Mouse (Mus musculus) liver, embryonic 15.5 days (tissue): ENCODE measurements around the gene Armh1. TPM values are rescaled to one million over a fixed set of nuclear protein-coding genes. Genes with fewer than 3 reads are reported as not detected.

Experiments
- ATAC-seq: fragments of 200-750 bp; cut with Nextera tagmentation; 2 replicates; pipeline ENCODE4 v1.8.0; 2017; ENCODE audit warnings: moderate number of reproducible peaks, mild to moderate bottlenecking, moderate library complexity; ENCODE audit not compliant: insufficient read depth
- H3K27ac ChIP-seq: fragments of 300-500 bp; sonication (generic); replicated peaks from 2 replicates; pipeline ENCODE4 v1.5.1; 2015; ENCODE audit warnings: mild to moderate bottlenecking, inconsistent platforms
- H3K27me3 ChIP-seq: fragments of 300-500 bp; sonication (generic); 2 replicates; pipeline ENCODE4 v1.6.1; 2015; ENCODE audit warnings: mild to moderate bottlenecking, inconsistent platforms
- H3K36me3 ChIP-seq: fragments of 300-500 bp; sonication (generic); replicated peaks from 2 replicates; pipeline ENCODE4 v1.6.1; 2015; ENCODE audit warnings: moderate library complexity, mild to moderate bottlenecking, inconsistent platforms
- H3K4me1 ChIP-seq: fragments of 300-500 bp; sonication (generic); replicated peaks from 2 replicates; pipeline ENCODE4 v1.6.1; 2015; ENCODE audit warnings: inconsistent platforms
- H3K4me2 ChIP-seq: fragments of 300-500 bp; sonication (generic); 2 replicates; pipeline ENCODE4 v1.6.1; 2015; ENCODE audit warnings: moderate library complexity, mild to moderate bottlenecking, inconsistent platforms
- H3K4me3 ChIP-seq: fragments of 300-500 bp; sonication (generic); replicated peaks from 2 replicates; pipeline ENCODE4 v1.5.1; 2015; ENCODE audit warnings: mild to moderate bottlenecking, inconsistent platforms
- H3K9ac ChIP-seq: fragments of 300-500 bp; sonication (generic); 2 replicates; pipeline ENCODE4 v1.6.1; 2015; ENCODE audit warnings: moderate library complexity, mild to moderate bottlenecking, inconsistent platforms
- H3K9me3 ChIP-seq: fragments of 300-500 bp; sonication (generic); replicated peaks from 2 replicates; pipeline ENCODE4 v1.6.1; 2016; ENCODE audit warnings: inconsistent platforms
- WGBS: fragments of 180-500 bp; shearing (Covaris S2); methylation state at CpG from one replicate; pipeline ENCODE4 v1.1.7; 2015; ENCODE audit warnings: mixed read lengths; ENCODE audit not compliant: insufficient replicate concordance; 5-methylcytosine and 5-hydroxymethylcytosine counted together
- polyA plus RNA-seq: library from polyadenylated mRNA; unstranded; fragments of >200 nt; fragmentation: Nextera tagmentation; extraction: Ambion mirVana; gene quantifications from 2 replicates; pipeline ENCODE4 v1.2.1, GENCODE M21; 2015

The Armh1 gene
- 0.12 TPM in 1 of 2 replicates, not detected in the other for polyA plus RNA-seq

DNA sequence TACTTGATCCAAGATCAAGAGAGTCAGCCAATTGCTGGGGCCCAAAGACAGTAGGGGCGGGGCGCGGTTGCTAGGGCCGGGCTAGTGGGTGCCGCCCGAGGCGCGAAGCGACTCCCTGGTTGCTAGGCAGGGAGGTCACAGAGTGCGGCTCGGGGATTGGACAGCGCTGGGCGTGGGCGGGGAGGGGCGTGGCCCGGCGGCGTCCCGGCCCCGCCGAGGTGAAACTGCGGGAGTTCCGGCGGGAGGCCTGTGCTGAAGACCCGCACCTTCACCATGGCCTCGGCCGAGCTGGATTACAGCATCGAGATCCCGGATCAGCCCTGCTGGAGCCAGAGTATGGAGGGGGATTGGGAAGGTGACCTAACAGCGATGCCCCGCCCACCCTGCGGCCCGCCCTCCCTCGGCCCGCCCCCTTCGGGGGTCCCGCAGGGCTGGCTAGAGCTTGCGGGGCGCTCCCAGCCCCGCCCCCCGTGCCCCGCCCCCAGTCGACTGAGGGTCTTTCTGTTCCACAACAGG lies at the start of gene Armh1, which contains the start of gene Tmem53:
Gene Armh1, minus strand, starts transcription at position 325 of the 516 bp plus-strand sequence.
Gene Tmem53, plus strand, starts transcription at position 151 of the 516 bp plus-strand sequence.
- Histone ChIP-seq H3K9me3 (no peaks in the 10 kb centered on the region), H3K27ac (peak within 1 kb of the TSS; percentile 76), H3K27me3 (peaks cover 10% of the 10 kb centered on the region; the same call in 1 of the 2 replicates), H3K9ac (peak within 1 kb of the TSS; percentile 66), H3K36me3 (no peaks in the 10 kb centered on the region), H3K4me2 (peak within 1 kb of the TSS; percentile 91), H3K4me1 (peaks cover 40% of the 10 kb centered on the region), H3K4me3 (peak within 1 kb of the TSS; percentile 74)
- 0% methylated on average over 43 of the region's 43 CpGs for WGBS
- ATAC-seq = peak; percentile 100

DNA sequence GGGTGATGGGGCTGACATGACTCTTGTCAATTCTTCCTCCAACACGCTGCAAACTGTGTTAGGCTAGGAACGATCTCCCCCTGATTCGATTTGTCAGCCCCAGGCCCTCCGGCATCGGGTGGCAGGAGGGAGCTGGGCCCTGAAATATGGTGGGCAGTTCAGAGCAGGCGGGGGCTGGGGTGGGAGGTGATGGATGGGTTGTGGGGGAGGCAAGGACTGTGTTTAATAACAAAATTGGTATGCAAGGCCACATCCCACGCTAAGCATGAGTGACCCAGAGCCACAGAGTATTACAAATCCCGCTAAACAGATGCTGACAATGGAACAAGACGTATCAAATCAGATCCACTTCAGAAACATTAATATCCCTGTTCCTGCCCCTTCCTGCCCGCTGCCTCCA lies 48.0 kb upstream of the Armh1 start:
- 74% methylated on average over 10 of the region's 10 CpGs for WGBS
- no peaks in the 10 kb centered on the region for H3K9me3 ChIP-seq
- peaks cover 11% of the 10 kb centered on the region for H3K4me1 ChIP-seq
- no peak overlapping the region for H3K27ac ChIP-seq
- no peak overlapping the region for H3K4me2 ChIP-seq
- no peak overlapping the region for H3K9ac ChIP-seq
- H3K27me3 ChIP-seq = peaks cover 71% of the 10 kb centered on the region
- ATAC-seq = no peak
- H3K36me3 ChIP-seq = no peaks in the 10 kb centered on the region
- no peak overlapping the region for H3K4me3 ChIP-seq

DNA sequence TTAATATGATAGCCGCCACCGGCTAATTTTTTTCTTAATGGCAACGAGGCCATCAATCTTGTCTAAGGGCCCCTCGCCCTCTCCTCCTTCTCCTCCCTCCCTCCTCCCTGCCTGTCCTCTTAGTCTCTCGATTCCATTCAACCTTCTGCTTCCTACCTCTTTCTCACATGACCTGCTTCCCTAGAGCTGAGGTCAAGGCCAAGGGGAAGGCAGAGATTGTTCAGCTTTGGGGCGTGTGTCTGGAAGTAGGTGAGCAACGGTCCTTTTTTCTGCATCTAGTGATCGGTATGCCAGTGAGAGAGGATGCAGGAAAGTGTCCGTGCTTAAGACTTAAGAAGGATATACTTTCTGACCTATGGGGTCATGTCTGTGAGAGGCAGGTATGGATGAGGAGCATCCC lies 45.9 kb upstream of the Armh1 start:
- H3K4me3 ChIP-seq = no peak overlapping the region
- no peak overlapping the region for H3K9ac ChIP-seq
- H3K4me2 ChIP-seq = no peak overlapping the region
- ATAC-seq = no peak
- no peak overlapping the region for H3K27ac ChIP-seq
- WGBS = 65% methylated on average over 9 of the region's 9 CpGs
- H3K9me3 ChIP-seq = no peaks in the 10 kb centered on the region
- H3K36me3 ChIP-seq = no peaks in the 10 kb centered on the region
- H3K4me1 ChIP-seq = no peaks in the 10 kb centered on the region
- peaks cover 50% of the 10 kb centered on the region for H3K27me3 ChIP-seq

DNA sequence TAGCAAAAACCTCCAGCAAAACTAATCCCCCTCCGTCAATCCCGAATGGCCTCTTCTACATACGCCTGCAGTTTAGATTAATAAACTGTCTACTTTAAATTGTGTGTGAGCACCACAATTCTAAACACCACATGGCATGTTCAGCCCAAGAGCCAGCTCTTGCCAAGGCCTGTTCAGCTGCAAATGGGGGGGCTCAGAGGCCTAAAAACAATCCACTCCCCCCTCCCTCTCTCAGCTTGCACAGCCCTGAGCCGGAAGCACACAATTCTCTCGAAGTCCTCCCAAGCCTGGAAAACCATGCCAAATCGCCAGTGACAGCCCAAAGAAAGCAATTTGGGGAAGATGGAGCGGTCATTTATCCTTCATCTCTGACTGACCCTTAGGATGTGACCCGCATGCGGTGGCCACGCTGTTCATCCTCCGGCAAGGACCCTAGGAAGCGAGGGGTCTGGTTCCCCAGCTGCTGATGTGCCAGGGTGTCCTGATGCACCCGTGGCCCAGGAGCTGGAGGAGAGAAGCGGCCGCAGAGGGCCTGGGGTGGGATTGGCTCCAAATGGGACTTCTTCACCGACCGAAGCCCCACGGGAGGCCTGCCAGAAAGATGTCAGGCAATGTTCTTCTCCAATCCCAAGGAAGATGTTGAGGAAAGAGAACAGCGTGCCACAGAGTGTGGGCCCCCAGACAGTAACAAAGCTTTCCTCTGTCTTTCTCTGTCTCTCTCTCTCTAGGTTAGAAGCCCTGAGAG lies 45.1 kb upstream of the Armh1 start:
- WGBS = 76% methylated on average over 19 of the region's 19 CpGs
- no peak overlapping the region for H3K9ac ChIP-seq
- H3K9me3 ChIP-seq = no peaks in the 10 kb centered on the region
- no peak overlapping the region for H3K4me2 ChIP-seq
- no peak overlapping the region for H3K4me3 ChIP-seq
- no peaks in the 10 kb centered on the region for H3K36me3 ChIP-seq
- peaks cover 42% of the 10 kb centered on the region for H3K27me3 ChIP-seq
- H3K4me1 ChIP-seq = no peaks in the 10 kb centered on the region
- no peak overlapping the region for H3K27ac ChIP-seq
- ATAC-seq = no peak

DNA sequence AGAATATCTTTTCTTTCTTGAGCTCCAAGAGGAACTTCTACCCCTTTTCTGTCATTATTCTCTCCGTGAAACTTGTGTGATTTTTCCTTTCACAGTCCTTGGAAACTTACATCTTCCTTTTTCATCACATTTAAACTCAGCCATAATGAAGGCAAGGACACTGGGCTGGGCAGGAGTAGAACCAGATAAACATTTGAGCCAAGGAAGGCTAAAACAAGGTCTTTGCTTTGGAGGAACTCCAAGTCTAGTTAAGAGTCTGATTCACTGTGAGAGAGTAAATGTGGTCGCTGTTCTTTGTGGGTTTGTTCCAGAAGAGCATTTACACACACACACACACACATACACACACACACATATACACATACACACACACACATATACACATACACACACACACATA lies 39.8 kb upstream of the Armh1 start:
- Histone ChIP-seq H3K4me1 (peaks cover 27% of the 10 kb centered on the region), H3K9ac (no peak overlapping the region), H3K4me2 (no peak overlapping the region), H3K9me3 (no peaks in the 10 kb centered on the region), H3K36me3 (peaks cover 14% of the 10 kb centered on the region), H3K27me3 (no peaks in the 10 kb centered on the region; the same call in 1 of the 2 replicates), H3K4me3 (no peak overlapping the region), H3K27ac (no peak overlapping the region)
- no peak for ATAC-seq
- 63% methylated on average over 2 of the region's 2 CpGs for WGBS

DNA sequence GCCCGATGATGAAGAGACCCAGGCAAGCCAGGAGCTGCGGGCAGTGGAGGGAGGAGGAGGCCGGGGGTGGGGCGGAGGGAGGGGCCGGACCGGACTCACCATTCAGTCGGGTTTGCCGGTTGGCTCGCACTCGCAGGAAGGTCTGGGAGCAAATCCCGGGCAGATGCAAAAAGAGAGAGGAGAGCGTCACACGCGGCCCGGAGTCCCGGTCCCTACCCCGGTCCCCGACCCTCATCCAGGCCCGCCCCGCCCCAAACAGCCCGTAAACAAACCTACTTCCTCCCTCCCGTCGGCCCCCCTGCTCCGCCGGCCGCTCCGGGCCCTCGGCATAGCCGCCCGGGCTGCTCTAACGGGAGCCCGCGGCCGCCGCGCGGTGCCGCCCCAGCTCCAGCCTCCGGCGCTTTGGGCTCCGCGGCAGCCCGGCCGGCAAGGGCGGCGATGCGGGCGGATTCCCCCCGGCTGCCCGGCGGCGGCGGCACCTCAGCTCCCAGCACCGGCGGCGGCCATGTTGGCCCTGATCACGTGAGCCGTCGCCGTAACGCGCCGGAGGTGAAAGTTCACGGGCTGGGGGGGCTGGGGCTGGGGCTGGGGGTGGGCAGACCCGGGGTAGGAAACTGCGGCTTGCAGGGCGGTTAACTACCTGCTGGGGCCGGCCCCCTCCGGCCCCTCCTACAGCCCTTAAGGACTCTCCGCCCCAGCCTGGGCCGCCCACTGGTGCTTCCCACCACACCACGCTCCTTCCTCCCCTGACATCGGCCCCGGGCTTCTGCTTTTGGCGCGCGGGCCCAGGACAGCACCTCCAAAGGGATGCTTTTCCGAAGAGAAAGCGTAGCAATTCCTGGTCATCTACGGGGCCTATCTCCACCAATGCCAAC lies 37.2 kb upstream of the Armh1 start:
- WGBS = 1% methylated on average over 79 of the region's 80 CpGs

DNA sequence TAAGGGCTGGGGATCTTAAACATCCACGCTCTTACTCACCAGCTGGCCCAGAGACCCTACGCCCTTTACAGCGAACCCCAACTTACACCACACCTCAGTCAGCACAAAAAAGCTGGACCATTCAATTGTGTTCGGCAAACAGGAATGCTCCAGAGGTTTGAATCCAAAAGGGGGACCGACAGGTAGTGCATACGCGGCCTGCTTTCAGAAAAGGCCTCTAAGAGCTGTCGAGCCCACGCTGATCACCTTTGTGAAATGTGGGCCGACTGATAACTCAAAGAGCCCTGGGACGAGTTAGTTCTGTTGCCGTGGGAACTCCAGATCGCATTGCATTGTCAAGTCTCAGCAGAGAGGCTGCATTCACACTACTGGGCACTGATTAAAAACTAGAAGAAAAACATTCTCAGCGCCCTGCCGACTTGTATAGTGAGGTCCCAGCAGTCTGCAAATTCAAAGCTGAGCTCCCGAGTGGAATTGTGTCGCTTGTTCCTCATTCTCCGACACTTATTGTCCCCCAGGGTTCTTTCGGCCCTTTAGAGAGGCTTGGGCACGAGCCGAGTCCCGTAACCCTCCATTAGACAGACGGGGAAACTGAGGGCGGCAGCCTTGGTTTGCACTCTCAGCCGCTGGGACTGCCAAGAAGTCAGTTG lies 36.5 kb upstream of the Armh1 start:
- H3K4me3 ChIP-seq = peak overlapping the region; percentile 83
- ATAC-seq = peak; percentile 32

More for the DNA sequence above, 37.2 kb upstream of the Armh1 start:
- Histone ChIP-seq H3K4me3 (peak overlapping the region; percentile 83), H3K27ac (peak overlapping the region; percentile 91), H3K9ac (peak overlapping the region; percentile 72), H3K4me2 (peak overlapping the region; percentile 93), H3K27me3 (no peaks in the 10 kb centered on the region), H3K36me3 (peaks cover 39% of the 10 kb centered on the region), H3K9me3 (no peaks in the 10 kb centered on the region), H3K4me1 (peaks cover 30% of the 10 kb centered on the region)
- ATAC-seq = peak; percentile 84

DNA sequence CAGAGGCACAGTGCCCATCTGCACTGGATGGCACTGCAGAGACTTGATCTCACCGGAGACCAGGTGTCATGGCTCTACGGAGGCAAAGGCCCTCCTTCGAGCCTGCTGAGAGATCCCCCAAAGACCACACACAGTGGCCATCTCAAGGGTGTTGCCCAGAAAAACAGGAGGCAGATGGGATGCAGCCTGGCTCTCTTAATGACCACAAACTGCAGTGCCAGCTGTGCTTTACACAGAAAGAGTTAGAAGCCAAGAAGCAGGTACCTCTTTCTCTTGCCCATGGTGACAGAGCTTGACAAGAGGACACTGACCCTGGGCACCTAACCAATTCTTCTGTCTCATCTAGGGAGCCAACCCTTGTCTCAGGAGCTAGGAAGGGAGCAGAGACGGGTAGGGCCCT lies 32.4 kb upstream of the Armh1 start:
- Histone ChIP-seq H3K27ac (no peak overlapping the region), H3K9me3 (no peaks in the 10 kb centered on the region), H3K4me2 (no peak overlapping the region), H3K4me1 (peaks cover 29% of the 10 kb centered on the region), H3K36me3 (peaks cover 80% of the 10 kb centered on the region), H3K27me3 (no peaks in the 10 kb centered on the region), H3K9ac (no peak overlapping the region), H3K4me3 (no peak overlapping the region)
- no peak for ATAC-seq
- 72% methylated on average over 4 of the region's 4 CpGs for WGBS

More for the DNA sequence above, 36.5 kb upstream of the Armh1 start:
- H3K4me2 ChIP-seq = peak overlapping the region; percentile 93
- peak overlapping the region; percentile 72 for H3K9ac ChIP-seq
- peak overlapping the region; percentile 91 for H3K27ac ChIP-seq
- no peaks in the 10 kb centered on the region for H3K9me3 ChIP-seq
- peaks cover 34% of the 10 kb centered on the region for H3K4me1 ChIP-seq
- peaks cover 46% of the 10 kb centered on the region for H3K36me3 ChIP-seq
- H3K27me3 ChIP-seq = no peaks in the 10 kb centered on the region
- 18% methylated on average over 25 of the region's 25 CpGs for WGBS

DNA sequence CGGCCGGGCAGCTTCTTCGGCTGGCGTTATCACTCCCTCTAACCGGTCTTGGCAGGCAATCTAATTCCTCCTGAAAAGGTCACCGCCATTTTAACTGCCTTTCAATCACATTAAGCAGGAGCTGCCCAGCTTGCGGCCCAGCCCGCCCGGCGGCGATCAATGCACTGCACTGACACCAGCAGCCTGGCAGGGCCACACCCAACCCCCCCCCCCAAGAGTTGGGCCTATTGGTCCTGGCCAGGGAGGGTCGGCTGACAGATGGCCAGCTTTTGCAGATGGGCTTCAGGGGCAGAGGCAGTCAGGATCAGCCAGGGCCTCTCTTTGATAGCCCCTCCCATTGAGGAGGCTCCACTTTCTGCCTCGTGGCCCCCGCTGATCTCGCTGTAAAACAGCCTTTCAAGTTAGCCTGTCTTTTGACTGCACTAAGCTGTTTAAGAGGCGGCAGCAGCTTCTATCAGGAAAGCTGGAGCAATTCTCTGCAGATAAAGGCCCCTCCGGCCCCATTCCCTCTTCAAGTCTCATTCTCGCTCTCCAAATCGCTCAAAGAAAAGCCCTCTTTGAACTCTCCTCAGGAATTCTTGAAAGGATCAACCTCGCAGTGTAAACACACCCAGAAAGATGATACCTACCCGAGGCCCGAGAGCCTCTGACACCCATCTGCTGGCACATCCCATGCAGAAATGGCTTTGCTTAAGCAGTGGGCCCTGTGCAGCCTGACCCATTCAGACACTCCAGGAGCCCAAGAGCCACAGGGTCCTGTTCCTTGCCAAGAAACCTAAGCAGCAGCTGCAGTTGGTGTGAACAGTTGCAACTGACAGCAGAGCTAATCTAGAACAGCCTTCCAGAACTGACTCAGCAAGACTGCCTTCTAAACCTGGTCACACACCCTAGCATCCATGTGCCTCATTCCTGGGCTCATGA lies 31.6 kb upstream of the Armh1 start:
- H3K4me1 ChIP-seq = peaks cover 27% of the 10 kb centered on the region
- H3K9ac ChIP-seq = no peak overlapping the region

More for the DNA sequence above, 31.6 kb upstream of the Armh1 start:
- Histone ChIP-seq H3K36me3 (peaks cover 87% of the 10 kb centered on the region), H3K9me3 (no peaks in the 10 kb centered on the region), H3K4me2 (no peak overlapping the region), H3K4me3 (no peak overlapping the region), H3K27me3 (no peaks in the 10 kb centered on the region), H3K27ac (no peak overlapping the region)
- 74% methylated on average over 22 of the region's 22 CpGs for WGBS
- ATAC-seq = no peak
